Mouse (Mus musculus): ENCODE results near the gene Duxbl1. TPM values are rescaled to one million over a fixed set of nuclear protein-coding genes. Genes with fewer than 3 reads are reported as not detected.
"Not testable (repeated sequence)": the region's sequence is repeated elsewhere in the genome, so short reads cannot be mapped to it uniquely, and the experiment has no call there.

Duxbl1 gene
- polyA plus RNA-seq, 1 experiment: 0.06 TPM

DNA sequence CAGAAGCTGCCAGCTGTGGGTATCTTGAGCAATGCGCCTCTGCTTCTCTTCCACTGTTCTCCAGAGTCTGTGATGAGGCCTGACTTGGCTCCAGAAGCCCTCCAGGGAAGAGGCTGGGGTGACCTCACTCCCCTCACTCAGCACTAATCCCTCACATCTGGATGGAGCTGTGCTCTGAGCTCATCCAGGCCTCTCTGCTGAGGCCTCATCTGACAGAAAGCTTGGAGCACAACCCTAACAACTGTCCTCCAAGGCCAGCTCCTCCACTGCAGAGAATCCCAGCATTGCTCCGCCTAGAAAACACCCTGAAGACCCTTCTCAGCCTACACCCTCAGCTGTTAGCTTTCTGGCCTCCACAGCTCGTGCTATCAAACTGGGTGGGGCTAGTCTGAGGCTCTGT lies 56.0 kb downstream of the Duxbl1 start:
- H3K27ac ChIP-seq (ENCODE audit: insufficient read depth, low read depth, low read length); H3K27me3 ChIP-seq (ENCODE audit: control insufficient read depth, insufficient read depth, low read length); H3K4me3 ChIP-seq (ENCODE audit: low read depth, low read length); H3K4me1 ChIP-seq (ENCODE audit: control insufficient read depth, insufficient read depth, insufficient read length, low read length); H3K36me3 ChIP-seq (ENCODE audit: control insufficient read depth, insufficient read depth, low read length): not testable (repeated sequence)
- no CpG with 5 or more reads among the region's 3 CpGs for WGBS

DNA sequence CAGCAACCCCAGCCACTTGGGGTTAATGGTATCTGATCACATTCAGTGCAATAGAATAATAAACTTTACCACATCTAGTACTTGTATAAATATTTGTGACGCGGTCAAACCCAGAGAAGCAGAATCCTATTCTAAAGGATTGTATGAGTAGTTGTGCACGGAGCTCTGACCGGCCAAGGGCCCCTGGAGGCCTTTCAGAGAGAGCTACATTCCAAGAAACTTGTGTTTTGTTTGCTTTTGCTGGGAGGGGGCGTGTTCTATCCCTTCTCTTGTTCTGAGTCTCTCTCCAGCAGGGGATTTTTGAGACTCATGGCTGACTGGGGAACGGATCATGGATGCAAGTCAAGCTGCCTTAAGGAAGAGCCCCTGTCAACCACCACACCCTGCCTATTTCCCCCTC lies 57.1 kb downstream of the Duxbl1 start:
- H3K36me3 ChIP-seq (ENCODE audit: control insufficient read depth, insufficient read depth, low read length); H3K4me3 ChIP-seq (ENCODE audit: low read depth, low read length); H3K27me3 ChIP-seq (ENCODE audit: control insufficient read depth, insufficient read depth, low read length); H3K4me1 ChIP-seq (ENCODE audit: control insufficient read depth, insufficient read depth, insufficient read length, low read length); H3K27ac ChIP-seq (ENCODE audit: insufficient read depth, low read depth, low read length): not testable (repeated sequence)
- no CpG with 5 or more reads among the region's 6 CpGs for WGBS

Other genes with a start within 250 kb of the Duxbl1 start
- gene Zcchc24, start 209.5 kb upstream of the Duxbl1 start, polyA plus RNA-seq (2012; rRNA removed): 9.0 and 10.1 TPM in 2 replicates
- 71.5 and 153 TPM in 2 replicates for gene Anxa11, start 136.4 kb upstream of the Duxbl1 start, polyA plus RNA-seq (2012; rRNA removed)
- gene Plac9a, start 75.5 kb upstream of the Duxbl1 start, polyA plus RNA-seq (2012; rRNA removed): not detected in 2 replicates
- 5.7 and 6.4 TPM in 2 replicates for gene Tmem254a, start 50.9 kb upstream of the Duxbl1 start, polyA plus RNA-seq (2012; rRNA removed)
- not detected in 2 replicates for gene Cphx1, start 40.3 kb upstream of the Duxbl1 start, polyA plus RNA-seq (2012; rRNA removed)
- 51.0 and 166 TPM in 2 replicates for gene Gm9780, start 64.1 kb downstream of the Duxbl1 start, polyA plus RNA-seq (2012; rRNA removed)
- gene Tmem254c, start 88.8 kb downstream of the Duxbl1 start, polyA plus RNA-seq (2012; rRNA removed): 15.8 and 17.2 TPM in 2 replicates
- not detected in 2 replicates for gene Cphx2, start 102.9 kb downstream of the Duxbl1 start, polyA plus RNA-seq (2012; rRNA removed)
- gene Cphx3, start 103.7 kb downstream of the Duxbl1 start, polyA plus RNA-seq (2012; rRNA removed): not detected in 2 replicates
- 0.08 TPM in 1 of 2 replicates, not detected in the other for gene Duxbl2, start 139.8 kb downstream of the Duxbl1 start, polyA plus RNA-seq (2012; rRNA removed)
- gene Plac9b, start 203.9 kb downstream of the Duxbl1 start, polyA plus RNA-seq (2012; rRNA removed): 5.4 and 9.3 TPM in 2 replicates
- gene Tmem254b, start 228.5 kb downstream of the Duxbl1 start, polyA plus RNA-seq (2012; rRNA removed): 12.7 and 17.2 TPM in 2 replicates

Measured in small intestine, adult 2 months (tissue).